Mouse (Mus musculus) right cerebral cortex, adult 18-20 months (tissue): ENCODE measurements around the gene Fsd2.

Experiments used
- DNase-seq: peaks from one replicate; pipeline ENCODE4 v3.0.0; 2022; ENCODE audit warnings: mixed read lengths

The Fsd2 gene

GRCm38 (mm10) chr7:81539565-81539964, 27.2 kb downstream of the Fsd2 start:
- DNase-seq: no peak

DNA sequence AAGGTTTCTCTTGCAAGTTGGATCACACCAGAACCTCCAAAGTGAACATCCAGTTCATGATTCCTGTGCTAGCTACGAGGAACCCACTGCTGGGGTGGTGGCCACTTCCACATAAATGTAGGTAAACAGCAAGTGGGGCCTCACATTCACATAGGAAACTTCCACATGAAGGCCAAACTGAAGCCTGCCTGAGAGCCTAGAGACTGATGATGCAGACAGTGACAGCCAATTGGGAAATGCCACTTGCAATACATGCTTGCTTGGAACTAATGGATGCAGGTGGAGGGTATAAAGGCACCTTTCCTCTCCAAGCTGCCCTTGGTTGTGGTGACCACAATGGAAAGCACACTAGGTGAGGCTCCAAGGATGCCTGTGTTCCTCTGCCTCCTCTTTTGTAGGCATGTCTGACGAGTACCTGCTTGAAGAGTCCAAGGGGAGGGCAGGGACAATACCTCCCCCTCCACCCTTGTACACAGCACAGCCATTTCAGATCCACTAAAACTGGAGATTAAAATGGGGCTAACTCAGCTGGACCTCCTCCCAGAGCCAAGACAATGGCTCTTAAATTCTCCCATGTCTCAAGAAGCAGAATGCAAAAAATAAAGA, 28.6 kb downstream of the Fsd2 start:
- DNase-seq: no peak

DNA sequence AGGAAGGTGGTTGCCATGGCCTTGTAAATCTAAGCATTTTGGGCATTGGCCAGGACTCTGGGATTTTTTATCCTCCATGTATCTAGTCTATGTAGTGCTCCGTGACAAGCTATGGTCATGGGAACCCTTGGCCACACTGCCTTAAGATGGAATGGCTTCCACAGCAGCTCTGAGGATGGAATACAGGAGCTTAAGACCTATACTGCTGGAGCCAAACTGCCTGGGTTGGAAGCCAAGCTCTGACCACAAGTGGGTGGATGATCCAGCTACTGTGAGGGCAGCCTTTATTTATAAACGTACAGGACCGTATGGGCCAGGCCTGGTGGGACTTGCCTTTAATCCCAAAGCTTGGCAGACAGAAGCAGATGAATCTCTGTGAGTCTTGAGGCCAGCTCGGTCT, 30.3 kb downstream of the Fsd2 start:
- no peak for DNase-seq

DNA sequence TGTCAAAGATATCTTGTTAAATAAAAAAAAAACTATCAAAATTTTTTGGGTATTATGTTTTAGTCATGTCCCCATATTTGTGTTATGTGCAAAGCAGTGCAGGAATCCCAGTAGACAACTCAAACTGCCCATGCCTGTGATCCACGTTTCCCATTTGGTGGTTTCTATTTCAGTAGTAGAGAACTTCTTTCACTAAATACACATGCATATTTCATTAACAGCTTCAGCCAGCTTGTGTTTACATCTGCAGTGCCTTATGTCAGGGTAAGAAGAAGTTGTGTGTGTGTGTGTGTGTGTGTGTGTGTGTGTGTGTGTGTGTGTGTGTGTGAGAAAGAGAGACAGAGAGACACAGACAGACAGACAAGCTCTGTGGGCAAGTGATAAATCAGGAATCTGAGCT, 35.3 kb downstream of the Fsd2 start:
- DNase-seq: no peak

GRCm38 (mm10) chr7:81528918-81529317, 37.8 kb downstream of the Fsd2 start:
- no peak for DNase-seq

DNA sequence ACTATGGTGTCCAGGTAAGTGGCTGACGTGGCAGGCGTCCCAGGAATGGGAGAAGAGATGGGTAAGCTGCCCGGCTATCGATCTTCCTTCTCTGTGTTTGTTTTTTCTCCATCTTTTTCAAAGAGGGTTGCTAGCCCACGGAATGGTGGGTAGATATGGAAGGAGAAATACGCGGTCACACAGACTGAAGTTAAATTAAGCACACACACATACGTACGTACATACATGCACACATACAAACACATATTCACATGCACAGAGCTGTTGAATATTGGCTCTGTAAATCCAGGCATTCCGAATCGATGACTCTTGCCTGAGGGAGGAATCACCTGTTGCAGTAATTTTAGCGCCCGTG, 43.1 kb downstream of the Fsd2 start:
- DNase-seq: no peak

GRCm38 (mm10) chr7:81523008-81523662, 43.6 kb downstream of the Fsd2 start:
- peak; percentile 94 for DNase-seq

DNA sequence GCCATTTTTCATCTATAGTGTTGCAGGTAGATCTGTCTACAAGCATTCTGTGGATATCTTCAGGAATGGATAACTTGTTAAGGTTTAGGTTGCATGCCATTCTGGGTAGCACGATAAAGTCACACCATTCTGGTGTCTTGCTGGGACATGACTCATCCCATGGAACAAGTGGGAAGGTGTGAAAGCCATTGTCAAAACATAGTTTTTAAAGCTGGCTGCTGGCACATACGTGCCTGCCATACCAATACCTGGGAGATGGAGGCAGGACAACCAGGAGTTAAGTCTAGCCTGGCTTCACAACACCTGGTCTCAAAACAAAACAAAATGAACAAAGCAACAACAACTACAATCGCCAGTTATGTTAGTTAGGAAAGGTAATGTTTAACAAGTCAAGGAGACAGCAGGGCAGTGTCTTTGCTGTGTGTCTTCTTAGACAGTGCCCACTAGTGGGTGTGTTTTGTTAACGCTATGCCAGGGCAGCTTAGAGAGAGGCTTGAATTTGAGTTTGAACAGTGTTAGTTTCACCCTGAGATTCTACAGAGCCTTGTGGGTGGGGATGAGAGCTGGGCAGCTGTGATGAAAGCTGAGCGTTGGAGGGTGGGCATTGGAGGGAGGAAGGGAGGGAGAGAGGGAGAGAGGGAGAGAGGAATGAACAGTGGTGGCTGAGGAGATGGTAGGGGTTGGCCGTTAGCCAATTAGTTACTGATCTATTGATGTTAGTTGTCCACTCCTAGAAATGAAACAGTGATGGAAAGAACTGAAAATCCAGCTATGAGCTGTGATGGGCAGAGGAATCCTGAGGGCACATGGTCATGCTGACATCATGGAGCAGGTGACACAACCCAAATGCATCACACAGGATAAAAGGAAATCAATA, 50.4 kb downstream of the Fsd2 start:
- peak; percentile 71 for DNase-seq

GRCm38 (mm10) chr7:81514906-81515590, 51.7 kb downstream of the Fsd2 start:
- no peak for DNase-seq

DNA sequence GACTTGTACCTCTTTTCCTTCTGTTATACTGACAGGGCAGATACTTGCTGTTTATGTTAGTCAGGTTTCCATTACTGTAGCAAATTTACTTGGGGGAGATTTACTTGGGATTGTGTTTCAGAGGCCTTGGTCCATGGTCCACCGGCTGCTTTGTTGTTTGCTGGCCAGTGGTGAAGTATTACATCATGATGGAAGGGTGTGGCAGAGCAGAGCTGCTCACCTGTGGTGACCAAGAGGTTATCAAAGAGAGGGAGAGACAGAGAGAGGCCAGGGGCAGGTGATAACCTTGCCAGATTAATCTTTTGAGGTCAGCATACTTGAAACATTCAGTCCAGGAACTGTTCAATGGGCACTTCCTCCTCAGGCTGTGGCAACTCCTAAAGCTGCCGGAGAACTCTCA, 65.7 kb downstream of the Fsd2 start:
- no peak for DNase-seq

DNA sequence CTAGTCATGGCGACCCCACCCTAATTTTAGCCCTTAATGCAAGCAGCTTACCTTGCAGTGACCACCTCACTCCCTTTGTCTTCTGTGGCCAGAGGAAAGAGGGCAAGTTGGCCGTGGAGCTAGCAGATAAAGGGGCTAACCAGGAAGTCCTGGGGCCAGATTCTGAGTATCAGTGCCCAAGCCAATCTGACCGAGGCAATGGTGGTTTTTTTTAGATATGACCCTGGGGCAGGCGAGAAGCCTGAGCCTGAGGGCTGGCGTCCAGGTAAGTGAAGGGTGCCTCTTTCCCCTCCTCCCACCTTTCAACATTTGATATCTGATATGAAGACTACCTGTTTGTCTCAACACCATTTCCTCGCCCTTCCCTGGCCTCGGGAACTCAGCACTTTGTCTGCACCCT, 68.6 kb downstream of the Fsd2 start, which contains the start of gene BC048679:
Gene BC048679, minus strand, starts transcription at position 101 of the 400 bp plus-strand sequence.
- no peak for DNase-seq

- DNase-seq: no peak
Observed at GRCm38 (mm10) chr7:81497171-81497570, 69.6 kb downstream of the Fsd2 start.

GRCm38 (mm10) chr7:81493331-81494021, 73.3 kb downstream of the Fsd2 start, which contains the start of gene Ap3b2:
Gene Ap3b2 (minus strand): TSS chr7:81493925.
- DNase-seq: peak; percentile 80

DNA sequence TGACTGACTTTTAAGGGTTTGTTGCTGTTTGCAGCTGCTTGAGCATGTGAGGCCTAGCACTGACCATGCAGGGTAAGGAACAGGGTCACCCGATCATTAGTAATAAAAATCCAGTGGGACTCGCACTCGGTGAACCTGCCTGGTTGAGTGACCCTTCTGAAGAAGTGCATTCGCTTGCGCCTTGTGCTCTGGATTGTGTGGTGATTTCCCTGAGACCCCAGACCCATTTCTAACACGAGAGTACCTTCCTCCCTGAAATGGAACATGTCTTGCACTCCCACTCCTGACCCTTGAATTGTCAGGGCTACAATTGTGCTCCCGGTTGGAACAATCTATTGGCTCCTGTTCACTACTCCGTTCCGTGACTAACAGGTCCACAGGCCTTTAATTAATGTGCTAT, 74.1 kb downstream of the Fsd2 start:
- no peak for DNase-seq

DNA sequence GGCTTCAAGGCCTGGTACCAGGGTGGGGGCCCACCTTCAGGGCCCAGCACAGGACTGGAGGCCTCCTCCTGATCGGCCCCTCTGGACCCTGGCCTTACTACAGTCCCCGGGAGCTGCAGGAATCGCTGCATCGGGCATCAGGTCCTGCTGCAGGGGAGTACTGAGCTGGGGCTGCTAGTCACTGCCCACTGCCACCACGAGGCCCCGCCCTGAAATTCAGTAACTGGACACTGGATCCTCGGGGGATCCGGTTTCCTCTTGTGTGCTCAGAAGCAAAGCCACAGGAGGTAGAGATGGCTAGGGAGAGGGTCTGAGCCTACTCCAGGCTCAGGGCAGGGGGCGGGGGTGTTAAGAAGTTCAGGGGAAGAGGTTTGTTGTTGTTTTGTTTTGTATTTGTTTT, 77.1 kb downstream of the Fsd2 start:
- DNase-seq: no peak
